Mouse (Mus musculus): ENCODE measurements around the gene Mdga1. TPM values are rescaled to one million over a fixed set of nuclear protein-coding genes. Genes with fewer than 3 reads are reported as not detected.

Mdga1 gene
- polyA plus RNA-seq, 1 experiment from 2014 or later = 7.4 TPM

GRCm38 (mm10) chr17:29890451-29891110 is 79.3 kb downstream of the Mdga1 start:
- no peak overlapping the region for H3K27ac ChIP-seq
- peaks cover 40% of the 10 kb centered on the region for H3K27me3 ChIP-seq
- no peaks in the 10 kb centered on the region for H3K36me3 ChIP-seq (ENCODE audit: poor library complexity, severe bottlenecking)
- H3K9ac ChIP-seq = no peak overlapping the region
- H3K4me1 ChIP-seq = peaks cover 46% of the 10 kb centered on the region
- no peak for ATAC-seq
- whole genome bisulfite sequencing = 55% methylated on average over 7 of the region's 7 CpGs
- no peak overlapping the region for H3K4me3 ChIP-seq
- H3K4me2 ChIP-seq = peak overlapping the region; percentile 95; the same call in 1 of the 2 replicates
- H3K9me3 ChIP-seq (replicated peaks) = no peaks in the 10 kb centered on the region

- H3K4me2 ChIP-seq = peak overlapping the region; percentile 95
- ATAC-seq = peak; percentile 66
- H3K9me3 ChIP-seq (replicated peaks) = no peaks in the 10 kb centered on the region
- peak overlapping the region; percentile 91 for H3K9ac ChIP-seq
- H3K4me1 ChIP-seq = peaks cover 58% of the 10 kb centered on the region
- peak overlapping the region; percentile 94 for H3K27ac ChIP-seq
- H3K27me3 ChIP-seq = peaks cover 40% of the 10 kb centered on the region
- WGBS = under 1% methylated on average over 67 of the region's 67 CpGs
- peak overlapping the region; percentile 72 for H3K4me3 ChIP-seq
- no peaks in the 10 kb centered on the region for H3K36me3 ChIP-seq (ENCODE audit: poor library complexity, severe bottlenecking)
These were observed 80.6 kb downstream of the Mdga1 start for GRCm38 (mm10) chr17:29888981-29889980.

- peak overlapping the region; percentile 94 for H3K27ac ChIP-seq
- no peaks in the 10 kb centered on the region for H3K36me3 ChIP-seq (ENCODE audit: poor library complexity, severe bottlenecking)
- peaks cover 39% of the 10 kb centered on the region for H3K27me3 ChIP-seq
- peak; percentile 44 for ATAC-seq
- WGBS = under 1% methylated on average over 57 of the region's 93 CpGs
- peak overlapping the region; percentile 95 for H3K4me2 ChIP-seq
- H3K4me1 ChIP-seq = peaks cover 69% of the 10 kb centered on the region
- peak overlapping the region; percentile 91 for H3K9ac ChIP-seq
- H3K4me3 ChIP-seq = peak overlapping the region; percentile 72
- H3K9me3 ChIP-seq (replicated peaks) = no peaks in the 10 kb centered on the region
These were observed 81.7 kb downstream of the Mdga1 start for GRCm38 (mm10) chr17:29887881-29888826.

- Histone ChIP-seq H3K4me3 (peak overlapping the region; percentile 72), H3K27me3 (peaks cover 39% of the 10 kb centered on the region), H3K9ac (peak overlapping the region; percentile 91), H3K36me3 (ENCODE audit: poor library complexity, severe bottlenecking) (no peaks in the 10 kb centered on the region), H3K9me3 (replicated peaks) (no peaks in the 10 kb centered on the region), H3K27ac (peak overlapping the region; percentile 94), H3K4me1 (peaks cover 76% of the 10 kb centered on the region), H3K4me2 (peak overlapping the region; percentile 95)
- ATAC-seq = no peak
- under 1% methylated on average over 57 of the region's 57 CpGs for WGBS
These were observed 82.5 kb downstream of the Mdga1 start for GRCm38 (mm10) chr17:29887271-29887880.

- WGBS = under 1% methylated on average over 39 of the region's 39 CpGs
- H3K4me1 ChIP-seq = peaks cover 72% of the 10 kb centered on the region
- H3K9ac ChIP-seq = peak overlapping the region; percentile 91
- peak overlapping the region; percentile 94 for H3K27ac ChIP-seq
- peak overlapping the region; percentile 95 for H3K4me2 ChIP-seq
- H3K27me3 ChIP-seq = peaks cover 38% of the 10 kb centered on the region
- peak overlapping the region; percentile 72 for H3K4me3 ChIP-seq
- H3K36me3 ChIP-seq (ENCODE audit: poor library complexity, severe bottlenecking) = no peaks in the 10 kb centered on the region
- no peaks in the 10 kb centered on the region for H3K9me3 ChIP-seq (replicated peaks)
- no peak for ATAC-seq
These were observed 83.1 kb downstream of the Mdga1 start for GRCm38 (mm10) chr17:29886655-29887251.

- Histone ChIP-seq H3K27ac (peak overlapping the region; percentile 94), H3K36me3 (ENCODE audit: poor library complexity, severe bottlenecking) (no peaks in the 10 kb centered on the region), H3K4me3 (peak overlapping the region; percentile 72), H3K9ac (peak overlapping the region; percentile 91), H3K4me2 (peak overlapping the region; percentile 95), H3K4me1 (peaks cover 67% of the 10 kb centered on the region), H3K27me3 (peaks cover 31% of the 10 kb centered on the region), H3K9me3 (replicated peaks) (no peaks in the 10 kb centered on the region)
- 2% methylated on average over 4 of the region's 4 CpGs for WGBS
- ATAC-seq = peak; percentile 31
These were observed 83.8 kb downstream of the Mdga1 start for GRCm38 (mm10) chr17:29886061-29886460.

GRCm38 (mm10) chr17:29884596-29884995 is 85.3 kb downstream of the Mdga1 start:
- Histone ChIP-seq H3K4me1 (peaks cover 64% of the 10 kb centered on the region), H3K9me3 (replicated peaks) (no peaks in the 10 kb centered on the region), H3K36me3 (ENCODE audit: poor library complexity, severe bottlenecking) (no peaks in the 10 kb centered on the region), H3K4me2 (peak overlapping the region; percentile 95), H3K4me3 (peak overlapping the region; percentile 72), H3K27me3 (peaks cover 16% of the 10 kb centered on the region), H3K9ac (peak overlapping the region; percentile 91), H3K27ac (peak overlapping the region; percentile 48)
- ATAC-seq = no peak
- WGBS = 25% methylated on average over 6 of the region's 6 CpGs

GRCm38 (mm10) chr17:29883351-29883750 is 86.5 kb downstream of the Mdga1 start:
- Histone ChIP-seq H3K9ac (peak overlapping the region; percentile 50), H3K4me2 (peak overlapping the region; percentile 95), H3K27me3 (peaks cover 16% of the 10 kb centered on the region; the same call in 1 of the 2 replicates), H3K9me3 (replicated peaks) (no peaks in the 10 kb centered on the region), H3K36me3 (ENCODE audit: poor library complexity, severe bottlenecking) (peaks cover 10% of the 10 kb centered on the region; the same call in 1 of the 2 replicates), H3K4me3 (peak overlapping the region; percentile 72), H3K4me1 (peaks cover 60% of the 10 kb centered on the region), H3K27ac (peak overlapping the region; percentile 45)
- no peak for ATAC-seq
- WGBS = 25% methylated on average over 9 of the region's 9 CpGs

- Histone ChIP-seq H3K36me3 (ENCODE audit: poor library complexity, severe bottlenecking) (peaks cover 10% of the 10 kb centered on the region; the same call in 1 of the 2 replicates), H3K9me3 (replicated peaks) (no peaks in the 10 kb centered on the region), H3K4me1 (peaks cover 58% of the 10 kb centered on the region), H3K4me3 (peak overlapping the region; percentile 72), H3K9ac (peak overlapping the region; percentile 50; the same call in 1 of the 2 replicates), H3K4me2 (peak overlapping the region; percentile 95), H3K27ac (no peak overlapping the region; the same call in 1 of the 2 replicates), H3K27me3 (peaks cover 16% of the 10 kb centered on the region; the same call in 1 of the 2 replicates)
- ATAC-seq = peak; percentile 30; the same call in 1 of the 2 replicates
- 1% methylated on average over 5 of the region's 5 CpGs for WGBS
These were observed 87.0 kb downstream of the Mdga1 start for GRCm38 (mm10) chr17:29882885-29883284.

GRCm38 (mm10) chr17:29880251-29880650 is 89.6 kb downstream of the Mdga1 start:
- 17% methylated on average over 10 of the region's 10 CpGs for WGBS
- Histone ChIP-seq H3K36me3 (ENCODE audit: poor library complexity, severe bottlenecking) (peaks cover 16% of the 10 kb centered on the region), H3K9me3 (replicated peaks) (no peaks in the 10 kb centered on the region), H3K4me2 (0 out of 2 replicates have a peak overlapping the region, but pooled peaks have one; percentile 1), H3K4me1 (peaks cover 44% of the 10 kb centered on the region), H3K4me3 (no peak overlapping the region), H3K27ac (peak overlapping the region; percentile 31; the same call in 1 of the 2 replicates), H3K9ac (peak overlapping the region; percentile 34), H3K27me3 (peaks cover 8% of the 10 kb centered on the region; the same call in 1 of the 2 replicates)
- ATAC-seq = no peak
